Mouse (Mus musculus) myocyte (in vitro differentiated cells): ENCODE results near the gene Myh13. TPM values are rescaled to one million over a fixed set of nuclear protein-coding genes. Genes with fewer than 3 reads are reported as not detected.

Experiments used
- H3K27me3 ChIP-seq: one replicate; pipeline ENCODE4 v1.6.1; 2011; ENCODE audit not compliant: control insufficient read depth, insufficient read depth, insufficient read length
- H3K36me3 ChIP-seq: one replicate; pipeline ENCODE4 v1.6.1; 2011; ENCODE audit not compliant: control insufficient read depth, insufficient read depth
- H3K4me2 ChIP-seq: one replicate; pipeline ENCODE4 v1.6.1; 2011; ENCODE audit warnings: low read depth, control low read depth
- H3K4me3 ChIP-seq: one replicate; pipeline ENCODE4 v1.5.1; 2011; ENCODE audit warnings: mild to moderate bottlenecking, control low read depth, moderate library complexity
- H3K79me2 ChIP-seq: one replicate; pipeline ENCODE4 v1.6.1; 2011; ENCODE audit not compliant: control insufficient read depth, insufficient read depth
- H3ac ChIP-seq: one replicate; pipeline ENCODE4 v1.6.1; 2011; ENCODE audit not compliant: control insufficient read depth, insufficient read length
- CEBPB ChIP-seq: IDR thresholded peaks from 2 replicates; pipeline ENCODE4 v1.6.1; 2011; ENCODE audit warnings: mild to moderate bottlenecking, moderate library complexity; ENCODE audit not compliant: poor library complexity, insufficient read depth, severe bottlenecking
- E2F4 ChIP-seq: IDR thresholded peaks from one replicate; pipeline ENCODE4 v1.6.1; 2011; ENCODE audit warnings: mild to moderate bottlenecking, control low read depth, moderate library complexity; ENCODE audit not compliant: insufficient read depth
- MAX ChIP-seq: IDR thresholded peaks from one replicate; pipeline ENCODE4 v1.6.1; 2011; ENCODE audit warnings: low read depth, mild to moderate bottlenecking, control low read depth
- MYOD1 ChIP-seq, 3 experiments: IDR thresholded peaks; one replicate each; pipeline ENCODE4 v1.6.1; 2011; ENCODE audit warnings: control low read depth in 2 of 3, low read depth in 2 of 3, mild to moderate bottlenecking in 2 of 3, moderate library complexity in 1 of 3; ENCODE audit not compliant: insufficient read length in 2 of 3, control insufficient read depth in 1 of 3
- MYOG ChIP-seq, 3 experiments: IDR thresholded peaks; one replicate each; pipeline ENCODE4 v1.6.1; 2011; ENCODE audit warnings: control low read depth in 2 of 3, low read depth in 2 of 3, mild to moderate bottlenecking in 2 of 3; ENCODE audit not compliant: insufficient read length in 2 of 3, control insufficient read depth in 1 of 3, insufficient read depth in 1 of 3
- POLR2A ChIP-seq: IDR thresholded peaks from one replicate; pipeline ENCODE4 v1.6.1; 2011; ENCODE audit warnings: low read depth, mild to moderate bottlenecking, control low read depth, moderate library complexity; ENCODE audit not compliant: insufficient read length
- POLR2AphosphoS2 ChIP-seq: IDR thresholded peaks from one replicate; pipeline ENCODE4 v1.6.1; 2011; ENCODE audit warnings: low read depth, control low read depth; ENCODE audit not compliant: insufficient read length
- REST ChIP-seq: IDR thresholded peaks from one replicate; pipeline ENCODE4 v1.6.1; 2011; ENCODE audit warnings: mild to moderate bottlenecking, control low read depth, moderate library complexity; ENCODE audit not compliant: insufficient read depth, insufficient read length
- SRF ChIP-seq: IDR thresholded peaks from one replicate; pipeline ENCODE4 v1.6.1; 2011; ENCODE audit warnings: low read depth; ENCODE audit not compliant: control insufficient read depth, insufficient read length
- TCF12 ChIP-seq: IDR thresholded peaks from one replicate; pipeline ENCODE4 v1.6.1; 2011; ENCODE audit warnings: mild to moderate bottlenecking, control low read depth; ENCODE audit not compliant: poor library complexity, insufficient read depth, severe bottlenecking
- TCF3 ChIP-seq: IDR thresholded peaks from one replicate; pipeline ENCODE4 v1.6.1; 2011; ENCODE audit warnings: low read depth, control low read depth; ENCODE audit not compliant: insufficient read length
- USF1 ChIP-seq: IDR thresholded peaks from one replicate; pipeline ENCODE4 v1.6.1; 2011; ENCODE audit warnings: low read depth, mild to moderate bottlenecking, control low read depth, moderate library complexity
- polyA plus RNA-seq: library from polyadenylated mRNA; unstranded; fragments of >200 nt; fragmentation: generic; extraction: Trizol; gene quantifications from one replicate; pipeline ENCODE4 v1.2.1, GENCODE M21; 2012; ENCODE audit warnings: missing spikeins

The Myh13 gene
- polyA plus RNA-seq, 1 experiment, result 0.22 TPM

- H3K79me2 ChIP-seq, result no peaks in the 10 kb centered on the region
- no peak for TF ChIP-seq POLR2A
- no peak for TF ChIP-seq TCF3
- no peak for TF ChIP-seq TCF12
- no peak for TF ChIP-seq CEBPB
- TF ChIP-seq MAX, result no peak
- no peak for TF ChIP-seq SRF
- no peak for TF ChIP-seq POLR2AphosphoS2
- TF ChIP-seq MYOD1 (IDR thresholded peaks at IDR 0.05; ENCODE audit: control insufficient read depth in 1 of 3, insufficient read length in 2 of 3, low read depth in 2 of 3), result no peak
- TF ChIP-seq E2F4, result no peak
- no peak for TF ChIP-seq USF1
- TF ChIP-seq MYOG (IDR thresholded peaks at IDR 0.05; ENCODE audit: control insufficient read depth in 1 of 3, insufficient read depth in 1 of 3, insufficient read length in 2 of 3, low read depth in 2 of 3), result no peak
Measured at GRCm38 (mm10) chr11:67344556-67344955, 23.1 kb downstream of the Myh13 start.

DNA sequence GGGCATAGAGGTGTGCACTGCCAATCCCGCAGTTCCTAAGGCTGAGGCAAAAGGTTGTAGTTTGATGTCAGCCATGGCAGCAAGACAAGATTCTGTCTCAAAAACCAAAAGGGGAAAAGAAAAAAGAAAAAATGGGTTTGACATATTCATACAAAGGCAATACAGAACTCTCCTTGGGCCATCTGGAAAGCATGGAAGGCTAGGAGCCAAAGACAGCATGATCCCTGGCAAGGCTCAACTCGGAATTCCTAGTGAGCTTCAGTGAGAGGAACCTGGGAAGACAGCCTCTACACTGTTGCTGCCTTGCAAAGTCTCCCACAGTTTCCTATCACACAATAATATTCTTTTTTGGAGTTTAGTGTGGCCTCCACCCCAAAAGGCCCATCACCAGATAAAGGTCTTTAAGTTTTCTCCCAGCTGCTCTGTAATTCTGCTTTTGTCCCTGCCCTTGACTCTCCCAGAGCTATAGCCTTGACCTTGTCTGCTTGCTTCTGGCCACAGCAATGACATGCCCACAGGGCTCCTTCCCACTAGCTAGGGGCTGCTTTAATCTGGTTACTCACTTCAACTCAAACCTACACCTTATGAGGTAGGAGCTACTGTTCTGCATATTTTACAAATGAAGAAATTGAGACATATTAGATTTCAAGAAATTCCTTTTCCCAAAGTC is 23.9 kb downstream of the Myh13 start:
- H3K79me2 ChIP-seq, result no peaks in the 10 kb centered on the region
- no peaks in the 10 kb centered on the region for H3K27me3 ChIP-seq
- no peak overlapping the region for H3K4me2 ChIP-seq
- H3K36me3 ChIP-seq, result no peaks in the 10 kb centered on the region
- no peak for TF ChIP-seq TCF12
- TF ChIP-seq CEBPB, result no peak
- H3K4me3 ChIP-seq, result no peak overlapping the region
- H3ac ChIP-seq, result no peak overlapping the region

More at GRCm38 (mm10) chr11:67344556-67344955, 23.1 kb downstream of the Myh13 start:
- H3K36me3 ChIP-seq, result no peaks in the 10 kb centered on the region
- no peak overlapping the region for H3K4me2 ChIP-seq
- no peak overlapping the region for H3K4me3 ChIP-seq
- no peaks in the 10 kb centered on the region for H3K27me3 ChIP-seq
- no peak overlapping the region for H3ac ChIP-seq

- Histone ChIP-seq H3K4me2 (no peak overlapping the region), H3K27me3 (no peaks in the 10 kb centered on the region), H3K36me3 (no peaks in the 10 kb centered on the region), H3K79me2 (no peaks in the 10 kb centered on the region), H3K4me3 (no peak overlapping the region), H3ac (no peak overlapping the region)
- no peak for TF ChIP-seq MYOD1 (IDR thresholded peaks at IDR 0.05; ENCODE audit: control insufficient read depth in 1 of 3, insufficient read length in 2 of 3, low read depth in 2 of 3)
- TF ChIP-seq SRF, result no peak
- TF ChIP-seq MAX, result no peak
- no peak for TF ChIP-seq REST
- TF ChIP-seq USF1, result no peak
- TF ChIP-seq POLR2A, result no peak
- TF ChIP-seq E2F4, result no peak
- TF ChIP-seq CEBPB, result no peak
- TF ChIP-seq TCF3, result no peak
Measured at GRCm38 (mm10) chr11:67345856-67346236, 24.4 kb downstream of the Myh13 start.

DNA sequence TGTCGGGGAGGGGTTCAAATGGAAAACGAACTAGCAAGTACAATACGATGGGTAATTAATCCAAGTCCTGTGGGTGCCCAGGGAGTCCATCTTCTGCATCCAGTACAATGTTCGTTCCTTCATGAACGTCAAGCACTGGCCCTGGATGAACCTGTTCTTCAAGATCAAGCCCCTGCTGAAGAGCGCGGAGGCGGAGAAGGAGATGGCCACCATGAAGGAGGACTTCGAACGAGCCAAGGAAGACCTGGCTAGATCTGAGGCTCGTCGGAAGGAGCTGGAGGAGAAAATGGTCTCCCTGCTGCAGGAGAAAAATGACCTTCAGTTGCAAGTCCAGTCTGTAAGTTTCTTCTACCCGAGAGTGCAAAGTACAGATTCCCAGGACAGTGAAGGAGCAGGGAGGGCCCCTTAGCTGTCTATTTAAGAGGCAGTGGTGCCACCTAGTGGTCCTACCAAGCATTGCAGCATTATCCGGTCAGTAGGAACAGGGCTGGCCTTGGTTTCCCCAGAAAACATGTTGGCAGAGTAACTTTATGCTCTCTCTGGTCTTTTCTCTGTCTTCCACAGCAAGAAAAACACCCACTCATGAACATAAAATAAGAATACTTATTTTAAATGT is 28.8 kb downstream of the Myh13 start:
- no peaks in the 10 kb centered on the region for H3K27me3 ChIP-seq
- TF ChIP-seq REST, result no peak
- no peak for TF ChIP-seq CEBPB
- no peak overlapping the region for H3ac ChIP-seq
- no peaks in the 10 kb centered on the region for H3K36me3 ChIP-seq
- no peaks in the 10 kb centered on the region for H3K79me2 ChIP-seq
- H3K4me2 ChIP-seq, result no peak overlapping the region
- no peak overlapping the region for H3K4me3 ChIP-seq

GRCm38 (mm10) chr11:67353011-67353410 is 31.6 kb downstream of the Myh13 start:
- no peaks in the 10 kb centered on the region for H3K27me3 ChIP-seq
- TF ChIP-seq MYOD1 (IDR thresholded peaks at IDR 0.05; ENCODE audit: control insufficient read depth in 1 of 3, insufficient read length in 2 of 3, low read depth in 2 of 3), result no peak
- no peak for TF ChIP-seq TCF12
- TF ChIP-seq POLR2A, result no peak
- TF ChIP-seq USF1, result no peak
- TF ChIP-seq MYOG (IDR thresholded peaks at IDR 0.05; ENCODE audit: control insufficient read depth in 1 of 3, insufficient read depth in 1 of 3, insufficient read length in 2 of 3, low read depth in 2 of 3), result no peak
- no peak for TF ChIP-seq SRF
- TF ChIP-seq E2F4, result no peak
- no peak for TF ChIP-seq POLR2AphosphoS2

More at GRCm38 (mm10) chr11:67353011-67353410, 31.6 kb downstream of the Myh13 start:
- no peak overlapping the region for H3K4me3 ChIP-seq
- no peak overlapping the region for H3K4me2 ChIP-seq
- H3K36me3 ChIP-seq, result no peaks in the 10 kb centered on the region
- H3K79me2 ChIP-seq, result no peaks in the 10 kb centered on the region
- H3ac ChIP-seq, result no peak overlapping the region
